Mouse (Mus musculus): ENCODE measurements at regions not wholly inside any gene's neighbourhood (a gene's known extent, or its start where the extent isn't known, plus 50 kb on each side); places are given as distances from the start of the nearest gene placed in this dataset.

- no peak for TF ChIP-seq POLR2A (IDR thresholded peaks at IDR 0.05; ENCODE audit: insufficient read length, low read depth)
- TF ChIP-seq MYOD1 (IDR thresholded peaks at IDR 0.05; ENCODE audit: control insufficient read depth in 1 of 3, insufficient read length in 2 of 3, low read depth in 2 of 3), result peak in 1 of 3 experiments; percentile 59
- no peak for TF ChIP-seq USF1 (IDR thresholded peaks at IDR 0.05; ENCODE audit: low read depth)
- TF ChIP-seq SRF (IDR thresholded peaks at IDR 0.05; ENCODE audit: control insufficient read depth, insufficient read length, low read depth), result no peak
Measured at GRCm38 (mm10) chr14:78420966-78421365, 113.1 kb upstream of the Tnfsf11 start.

All from myocyte (in vitro differentiated cells).